Mouse (Mus musculus) left cerebral cortex, postnatal 25 days (tissue): Measurements from ENCODE around the gene Sorl1. TPM values are rescaled to one million over a fixed set of nuclear protein-coding genes. Genes with fewer than 3 reads are reported as not detected.

Source experiments
- DNase-seq, 2 experiments: peaks; one replicate each; pipeline ENCODE4 v3.0.0; 2022; ENCODE audit warnings: low spot score in 2 of 2, mixed read lengths in 1 of 2
- intact Hi-C: fragments of 180-260 bp; cut with DNase I; formaldehyde crosslinking; loops from one replicate; pipeline ENCODE4 v1.15.1; 2025
- total RNA-seq, 2 experiments: library from RNA; stranded (reverse); gene quantifications; 2 replicates each; pipeline ENCODE4 v1.2.3; 2021

Sorl1 gene
- total RNA-seq, result 100 to 1,000 TPM; 203 to 227 TPM

GRCm38 (mm10) chr9:42123713-42124576 lies at the start of gene Sorl1:
Gene Sorl1, minus strand, starts transcription at chr9:42124297.
- peak; percentile 74 to 77 for DNase-seq
- intact Hi-C loops, result loop anchor here (2.0 to 5.0 kb wide), 4 partner anchors 42 to 117 kb away; no protein-coding TSS in a partner anchor

- DNase-seq, result no peak
- intact Hi-C loops, result no loop called here
These were observed 49.7 kb upstream of the Sorl1 start for GRCm38 (mm10) chr9:42173781-42174180.

GRCm38 (mm10) chr9:42169491-42169890 lies 45.4 kb upstream of the Sorl1 start:
- DNase-seq, result no peak
- intact Hi-C loops, result no loop called here

GRCm38 (mm10) chr9:42169025-42169424 lies 44.9 kb upstream of the Sorl1 start:
- DNase-seq, result no peak
- intact Hi-C loops, result no loop called here

- intact Hi-C loops, result no loop called here
- DNase-seq, result no peak
These were observed 40.8 kb upstream of the Sorl1 start for GRCm38 (mm10) chr9:42164930-42165329.

GRCm38 (mm10) chr9:42163011-42163410 lies 38.9 kb upstream of the Sorl1 start:
- DNase-seq, result no peak
- intact Hi-C loops, result no loop called here

GRCm38 (mm10) chr9:42159376-42159775 lies 35.3 kb upstream of the Sorl1 start:
- intact Hi-C loops, result no loop called here
- no peak for DNase-seq

GRCm38 (mm10) chr9:42158652-42159051 lies 34.6 kb upstream of the Sorl1 start:
- intact Hi-C loops, result no loop called here
- DNase-seq, result no peak

- no peak for DNase-seq
- intact Hi-C loops, result no loop called here
These were observed 33.9 kb upstream of the Sorl1 start for GRCm38 (mm10) chr9:42157981-42158380.

GRCm38 (mm10) chr9:42156566-42156965 lies 32.5 kb upstream of the Sorl1 start:
- intact Hi-C loops, result no loop called here
- no peak for DNase-seq

GRCm38 (mm10) chr9:42154682-42155081 lies 30.6 kb upstream of the Sorl1 start:
- DNase-seq, result no peak
- intact Hi-C loops, result no loop called here

- intact Hi-C loops, result no loop called here
- DNase-seq, result no peak
These were observed 24.7 kb upstream of the Sorl1 start for GRCm38 (mm10) chr9:42148816-42149215.

- no peak for DNase-seq
- intact Hi-C loops, result no loop called here
These were observed 23.9 kb upstream of the Sorl1 start for GRCm38 (mm10) chr9:42148036-42148435.

GRCm38 (mm10) chr9:42146463-42146862 lies 22.4 kb upstream of the Sorl1 start:
- DNase-seq, result no peak
- intact Hi-C loops, result no loop called here

GRCm38 (mm10) chr9:42141549-42142210 lies 17.6 kb upstream of the Sorl1 start:
- intact Hi-C loops, result no loop called here
- DNase-seq, result no peak

- DNase-seq, result peak in 1 of 2 experiments; percentile 86
- intact Hi-C loops, result no loop called here
These were observed 14.3 kb upstream of the Sorl1 start for GRCm38 (mm10) chr9:42138248-42138858.

GRCm38 (mm10) chr9:42137578-42137977 lies 13.5 kb upstream of the Sorl1 start:
- DNase-seq, result no peak
- intact Hi-C loops, result no loop called here

- DNase-seq, result peak; percentile 33 to 94
- intact Hi-C loops, result loop anchor here (1.0 to 2.0 kb wide), 2 partner anchors 52 to 76 kb away; no protein-coding TSS in a partner anchor
These were observed 7.0 kb upstream of the Sorl1 start for GRCm38 (mm10) chr9:42130793-42131760.

- no peak for DNase-seq
- intact Hi-C loops, result no loop called here
These were observed 3.9 kb upstream of the Sorl1 start for GRCm38 (mm10) chr9:42127983-42128382.
